Mouse (Mus musculus) layer of hippocampus, postnatal 25 days (tissue): Measurements from ENCODE around the gene Mn1. TPM values are rescaled to one million over a fixed set of nuclear protein-coding genes. Genes with fewer than 3 reads are reported as not detected.
A peak's percentile ranks its signal among the peaks of the same experiment; 100 is the strongest.

Source experiments
- DNase-seq, 2 experiments: peaks; one replicate each; pipeline ENCODE4 v3.0.0; 2022; ENCODE audit warnings: mixed read lengths in 2 of 2, low spot score in 1 of 2; ENCODE audit errors: extremely low spot score in 1 of 2
- total RNA-seq, 2 experiments: library from RNA; stranded (reverse); gene quantifications; 2 replicates each; pipeline ENCODE4 v1.2.3; 2021

The Mn1 gene
- 10 to 100 TPM; 40.0 to 40.1 TPM for total RNA-seq

DNA sequence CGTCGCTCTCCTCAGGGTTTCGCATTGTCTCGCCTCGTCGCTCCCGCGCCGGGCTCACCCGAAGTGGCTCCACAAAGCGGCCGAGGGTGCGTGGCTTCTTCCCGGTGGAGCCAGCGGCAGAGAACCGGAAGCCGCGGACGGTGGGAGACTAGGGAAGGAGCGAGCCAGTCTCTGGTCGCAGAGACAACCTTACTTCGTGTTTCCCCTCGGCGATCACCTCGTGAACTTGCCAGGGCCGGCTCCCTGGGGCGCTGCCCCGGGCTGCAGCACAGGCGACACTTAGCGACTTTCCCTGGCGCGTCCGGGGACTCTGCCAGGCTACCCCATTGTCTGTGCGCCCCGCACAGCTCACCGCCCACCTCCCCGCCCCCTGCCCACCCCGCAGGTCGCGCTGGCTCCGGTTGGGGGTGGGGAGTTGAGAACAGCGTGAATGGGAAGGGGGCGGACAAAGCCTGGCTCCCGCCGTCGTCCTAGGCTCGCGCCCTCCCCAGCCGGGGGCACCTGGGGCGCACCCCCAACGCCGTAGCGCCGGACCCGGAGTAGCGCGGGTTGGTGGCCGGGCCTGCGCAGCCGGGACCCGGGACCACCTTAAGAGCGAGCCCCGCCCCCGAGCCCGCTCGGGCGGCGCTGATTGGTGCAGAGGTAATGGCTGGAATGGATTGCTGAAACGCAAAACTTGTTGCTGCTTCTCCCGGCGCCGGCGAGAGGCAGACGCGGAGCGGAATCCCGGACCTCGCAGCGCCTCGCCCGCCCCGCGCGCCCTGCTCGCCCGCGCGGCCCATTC lies at the start of gene Mn1:
Gene Mn1, plus strand, starts transcription at position 772 of the 784 bp plus-strand sequence.
- peak; percentile 75 to 82 for DNase-seq

GRCm38 (mm10) chr5:111367937-111368517 lies 49.1 kb upstream of the Mn1 start:
- no peak for DNase-seq

DNA sequence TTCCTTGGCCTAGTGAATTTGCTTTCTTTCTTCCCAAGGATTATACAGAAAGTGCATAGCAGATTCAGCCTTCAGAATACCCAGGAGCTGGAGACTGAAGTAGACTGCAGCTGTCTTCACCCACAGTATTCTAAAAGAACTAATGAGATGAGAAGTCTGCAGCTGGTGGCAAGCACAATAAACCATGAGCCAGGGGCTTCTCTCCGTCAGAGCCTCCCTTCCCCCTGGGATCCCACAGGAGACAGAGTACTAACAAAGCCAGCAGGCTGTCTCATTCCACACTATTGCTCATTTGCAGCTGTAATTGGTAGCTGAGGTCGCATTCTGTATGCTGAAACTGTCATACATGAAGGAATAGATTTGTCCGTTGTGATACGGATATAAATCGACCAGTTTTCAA lies 48.6 kb upstream of the Mn1 start:
- DNase-seq: no peak

DNA sequence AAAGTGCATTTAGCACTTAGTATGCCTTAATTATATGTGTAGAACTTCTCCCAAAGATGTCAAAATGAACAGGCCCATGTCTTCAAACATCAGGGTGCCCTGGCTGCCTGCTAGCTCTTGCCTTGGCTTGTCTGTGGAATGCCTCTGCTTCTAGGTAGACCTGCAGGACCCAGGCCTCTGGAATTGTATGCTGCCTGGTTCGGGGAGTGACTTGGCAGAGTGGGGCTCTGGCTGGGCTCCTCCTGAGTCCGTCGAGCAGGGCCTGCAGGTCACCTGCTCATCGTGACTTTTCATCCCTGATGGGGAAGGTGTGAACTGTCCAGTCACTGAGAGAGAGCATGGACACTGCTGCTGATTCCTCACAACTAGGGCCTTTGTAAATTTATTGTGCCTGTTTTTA lies 41.5 kb upstream of the Mn1 start:
- peak in 1 of 2 experiments; percentile 2 for DNase-seq

DNA sequence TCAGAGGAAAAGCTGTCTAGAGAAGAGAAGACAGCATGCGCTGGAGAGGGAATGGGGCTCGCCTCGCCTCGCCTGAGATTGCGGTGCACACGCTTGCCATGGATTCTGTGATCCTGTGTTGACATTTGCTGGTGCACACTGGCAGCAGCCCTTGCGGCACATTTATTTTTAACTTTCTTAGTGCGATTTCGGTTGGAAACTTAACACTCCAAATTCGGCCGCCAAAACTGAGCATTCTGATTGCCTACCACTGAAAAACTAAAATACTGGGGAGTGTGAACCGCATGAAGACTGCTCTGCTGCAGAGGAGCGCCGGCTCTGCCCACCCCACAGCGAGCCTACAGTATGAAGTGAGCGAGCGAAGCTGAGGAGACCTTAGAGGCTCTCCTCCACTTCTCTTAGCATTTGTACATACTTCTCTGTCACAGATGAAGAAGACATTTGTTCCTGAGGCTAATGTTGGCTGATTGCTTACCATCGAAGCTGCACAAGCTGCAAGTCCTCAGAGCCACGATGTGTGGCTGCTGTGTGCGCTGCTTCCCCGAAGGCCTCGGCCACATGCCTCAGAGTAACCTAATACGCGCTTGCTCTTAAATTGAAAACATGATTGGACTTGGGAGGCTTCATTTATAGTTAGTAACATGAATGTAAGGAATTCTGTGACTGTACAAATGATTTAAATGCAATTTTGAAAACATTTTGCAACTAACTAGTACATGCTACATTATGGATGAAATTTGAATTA lies 40.7 kb upstream of the Mn1 start:
- no peak for DNase-seq

DNA sequence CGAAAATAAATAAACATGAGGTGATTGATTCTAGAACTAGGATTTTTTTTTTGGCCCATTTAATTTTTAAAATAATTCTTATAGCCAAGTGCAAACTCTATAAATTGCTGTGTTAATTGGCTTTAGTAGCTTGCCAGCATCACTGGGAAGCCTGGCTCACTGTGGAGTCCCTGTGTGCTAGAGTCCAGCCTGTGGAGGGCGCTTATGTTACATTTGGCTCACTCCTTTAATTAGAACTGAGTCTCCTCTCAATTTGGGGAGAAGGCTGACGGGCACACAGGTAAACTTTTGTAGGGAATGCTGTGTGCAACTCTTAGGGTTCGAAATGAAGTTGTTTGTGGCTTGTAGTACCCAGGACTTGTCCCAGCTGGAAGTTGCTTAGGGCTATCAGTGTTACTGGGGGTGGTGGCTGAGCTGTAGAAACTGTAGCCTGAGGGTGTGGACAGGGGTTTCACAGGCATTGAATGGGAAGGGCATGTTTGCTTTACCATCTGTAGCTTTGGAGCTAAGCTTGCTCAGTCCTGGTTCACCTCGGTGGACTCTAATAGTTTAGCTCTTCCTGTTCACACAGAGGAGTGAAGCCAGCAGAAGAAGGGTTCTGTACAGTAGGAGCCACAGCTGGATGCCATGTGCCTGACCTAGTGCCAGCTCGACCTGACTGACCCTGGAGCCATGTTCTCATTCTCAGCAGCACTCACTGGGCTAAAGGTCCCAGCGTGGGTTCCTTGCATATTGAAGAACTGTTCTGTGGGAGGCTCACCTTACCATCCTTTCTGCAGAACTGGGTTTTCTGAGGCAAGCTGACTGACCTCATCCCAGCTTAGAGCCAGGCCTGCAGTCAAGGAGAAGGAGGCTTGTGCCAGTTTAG lies 38.8 kb upstream of the Mn1 start:
- no peak for DNase-seq

DNA sequence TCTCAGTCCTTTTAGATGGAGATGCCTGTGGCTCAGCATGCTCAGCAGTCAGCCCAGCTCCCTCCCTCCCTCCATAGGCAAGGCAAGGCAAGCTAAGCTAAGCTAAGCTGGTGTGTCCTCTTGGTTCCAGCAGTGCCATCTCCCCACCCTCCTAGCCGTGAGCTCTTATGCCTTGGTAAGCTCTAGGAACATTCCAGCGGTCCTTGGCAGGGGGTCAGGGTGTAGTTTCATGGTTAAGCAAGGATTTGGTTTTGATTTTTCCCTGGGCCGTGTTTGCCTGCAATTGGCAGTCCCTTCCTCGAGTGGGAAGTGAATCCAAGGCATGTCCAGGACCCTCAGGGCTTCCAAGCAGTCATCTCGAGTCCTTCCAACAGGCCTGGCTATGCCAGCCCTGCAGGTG lies 33.8 kb upstream of the Mn1 start:
- DNase-seq: no peak

DNA sequence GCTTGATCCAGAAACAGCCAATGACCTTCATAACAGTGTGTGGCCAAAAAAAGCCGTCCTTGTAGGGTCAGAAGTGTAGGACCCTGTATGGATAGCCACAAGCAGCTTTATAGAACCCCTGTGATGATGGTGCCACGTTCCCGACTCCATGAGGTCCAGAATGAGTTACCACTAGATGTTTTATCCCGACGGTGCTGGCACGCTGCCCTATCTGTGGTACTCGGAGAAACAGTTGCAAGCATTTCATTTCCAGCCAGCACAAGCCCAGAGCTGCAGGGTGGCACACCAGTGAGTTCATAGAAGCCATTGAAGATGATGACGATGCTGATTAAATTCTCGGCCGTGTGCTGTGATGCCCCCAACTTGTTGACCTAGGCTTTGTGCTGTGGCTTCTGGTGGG lies 26.3 kb upstream of the Mn1 start:
- no peak for DNase-seq

DNA sequence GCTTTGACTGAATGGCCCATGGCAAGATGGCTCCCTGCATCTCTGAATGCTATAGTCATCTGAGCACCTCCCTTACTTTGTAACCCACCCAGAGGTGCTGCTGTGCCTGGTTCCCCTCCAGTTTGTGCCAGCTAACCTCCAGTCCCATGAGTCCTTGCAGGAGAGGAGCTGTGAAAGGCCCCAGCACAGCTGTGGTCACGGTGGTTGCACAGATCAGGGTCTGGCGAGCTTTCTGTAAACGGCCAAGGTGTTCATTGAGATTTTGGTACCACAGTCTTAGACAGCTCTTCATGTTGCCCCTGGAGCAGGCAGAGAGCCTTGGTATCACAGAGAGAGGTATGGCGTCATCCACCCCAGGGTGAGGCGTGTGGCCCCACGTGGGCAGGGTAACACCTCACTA lies 25.7 kb upstream of the Mn1 start:
- DNase-seq: no peak

DNA sequence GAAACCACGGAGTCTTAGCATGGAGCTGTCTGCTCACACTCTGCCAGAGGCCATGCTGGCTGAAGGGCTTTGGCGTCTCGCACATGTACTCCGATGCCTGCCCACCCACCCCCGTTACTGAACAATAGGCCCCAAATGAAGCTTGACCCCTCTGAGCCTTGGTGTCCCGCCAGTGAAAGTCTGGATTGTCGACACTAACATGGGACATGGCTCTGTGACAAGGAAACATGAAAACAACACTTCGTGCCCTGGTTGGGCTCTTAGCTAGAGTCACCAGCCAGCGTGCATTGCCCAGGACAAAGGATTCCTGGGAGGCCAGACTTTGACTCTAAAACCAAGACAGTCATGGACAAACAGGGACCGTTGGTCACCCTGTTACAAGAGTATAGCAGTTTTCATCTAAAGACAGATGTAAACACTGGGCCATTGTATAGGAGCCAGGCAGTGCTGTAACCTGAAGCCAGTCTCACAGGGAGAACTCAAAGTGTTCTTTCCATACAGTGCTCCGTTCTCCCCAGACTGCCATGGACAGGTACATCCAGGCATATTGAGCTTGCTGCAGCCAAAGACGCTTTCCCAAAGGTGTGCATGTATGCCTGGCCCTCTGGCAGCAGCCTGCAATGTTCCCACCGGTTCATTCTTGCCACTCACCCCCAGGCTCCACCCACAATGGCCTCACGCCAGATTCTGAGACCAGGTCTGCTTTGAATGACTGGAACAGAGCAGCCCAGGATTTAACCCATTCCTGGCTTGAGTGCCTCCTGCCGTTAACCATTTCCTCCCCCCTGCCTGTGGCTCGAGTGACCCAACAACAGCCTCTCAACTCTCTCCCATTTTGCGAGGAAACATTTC lies 23.6 kb upstream of the Mn1 start:
- peak in 1 of 2 experiments; percentile 23 for DNase-seq

DNA sequence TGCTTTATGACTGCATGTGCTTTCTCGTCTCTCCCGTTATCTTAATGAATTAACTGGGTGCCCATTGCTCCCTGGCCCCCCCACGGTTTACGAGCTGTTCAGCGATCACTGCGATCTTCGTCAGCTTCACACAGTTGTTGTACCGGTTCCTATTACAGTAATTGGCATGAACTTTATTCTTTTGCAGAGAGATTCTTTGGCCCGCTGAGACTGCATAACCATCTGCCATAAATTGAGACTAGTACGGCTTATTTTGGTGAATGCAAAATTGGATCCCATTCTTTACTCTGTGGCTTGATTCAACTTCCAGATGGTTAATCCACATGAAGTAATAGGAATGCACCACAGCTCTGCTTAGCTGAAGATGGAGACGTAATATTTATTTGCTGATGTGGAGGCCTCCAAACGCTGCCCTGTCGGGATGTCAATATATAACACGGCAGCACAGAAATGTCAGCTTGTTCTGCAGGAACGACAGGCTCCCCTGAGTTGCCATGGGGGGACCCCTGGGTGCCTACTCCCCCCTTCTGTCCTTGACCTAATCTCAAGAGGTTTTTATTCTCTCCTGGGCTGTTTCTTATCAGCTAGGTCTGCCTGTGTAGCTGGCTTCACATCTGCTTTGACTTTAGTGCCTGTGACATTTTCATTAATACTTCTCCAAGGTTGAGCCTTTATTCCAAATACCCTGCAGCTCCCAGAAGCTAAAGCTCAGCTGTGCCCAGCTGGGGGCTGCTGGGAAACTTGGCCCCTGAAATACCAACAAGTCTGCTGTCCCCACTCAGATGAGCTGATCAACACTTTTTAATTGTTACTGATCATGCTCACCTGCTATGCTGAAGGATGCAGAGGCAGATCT lies 22.7 kb upstream of the Mn1 start:
- DNase-seq: peak in 1 of 2 experiments; percentile 29

GRCm38 (mm10) chr5:111395771-111396170 lies 21.4 kb upstream of the Mn1 start:
- DNase-seq: no peak

GRCm38 (mm10) chr5:111396199-111396598 lies 21.0 kb upstream of the Mn1 start:
- DNase-seq: no peak

GRCm38 (mm10) chr5:111398471-111398870 lies 18.7 kb upstream of the Mn1 start:
- no peak for DNase-seq

DNA sequence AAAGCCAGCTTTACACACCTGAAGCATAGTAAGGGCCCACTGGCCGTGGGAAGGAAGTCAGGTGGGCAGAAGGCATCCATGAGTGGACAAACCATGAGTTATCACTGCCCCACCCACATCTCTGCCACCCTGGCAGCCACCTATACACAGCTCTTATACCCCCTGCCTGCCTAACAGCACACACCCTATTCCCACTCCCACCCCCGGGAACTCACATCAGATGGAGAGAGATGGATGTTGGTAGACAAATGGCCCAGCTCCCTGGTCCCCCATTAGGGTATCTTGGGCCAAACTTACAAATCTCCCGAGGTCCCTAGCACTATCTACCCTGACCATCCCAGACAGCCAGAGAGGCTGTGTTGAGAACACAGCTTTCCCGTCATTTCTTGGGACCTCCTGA lies 17.9 kb upstream of the Mn1 start:
- no peak for DNase-seq

GRCm38 (mm10) chr5:111401879-111402650 lies 15.1 kb upstream of the Mn1 start:
- no peak for DNase-seq

DNA sequence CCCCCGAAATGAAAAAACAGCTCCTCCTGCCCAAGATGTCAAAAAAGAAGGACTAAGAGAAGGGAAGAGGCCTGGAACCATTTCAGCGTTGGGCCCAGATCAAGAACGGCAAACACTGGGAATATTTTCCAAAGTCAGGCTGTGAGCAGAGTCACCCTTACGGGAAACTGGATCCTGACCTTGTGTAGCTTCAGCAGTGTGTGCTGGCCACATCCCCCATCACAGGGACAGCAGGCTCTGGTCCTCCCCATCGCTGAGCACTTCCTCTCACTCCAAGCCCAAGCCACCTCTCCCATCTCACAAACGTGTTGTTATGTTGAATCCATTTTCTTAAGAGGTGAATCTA lies 14.5 kb upstream of the Mn1 start:
- DNase-seq: no peak

DNA sequence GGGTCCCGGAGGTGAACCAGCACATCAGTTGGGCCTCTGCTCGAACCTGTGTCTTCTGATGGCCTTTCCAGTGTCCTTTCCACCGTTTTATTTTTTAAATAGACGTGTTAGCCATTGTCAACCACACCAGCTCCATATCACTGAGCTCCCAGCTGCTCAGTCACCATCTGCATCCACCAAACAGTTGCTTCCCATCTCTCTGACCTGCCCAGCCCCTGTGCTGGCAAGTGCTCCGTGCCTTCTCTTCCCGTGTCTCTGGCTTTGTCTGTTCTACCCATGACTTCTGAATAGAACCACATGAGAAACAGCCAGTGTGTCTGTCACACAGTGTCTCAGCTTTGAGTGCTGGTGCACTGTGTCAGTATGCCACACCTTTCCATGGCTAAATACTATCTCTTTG lies 12.4 kb upstream of the Mn1 start:
- DNase-seq: no peak
